Mouse (Mus musculus): Measurements from ENCODE around the gene Cdk12. TPM values are rescaled to one million over a fixed set of nuclear protein-coding genes. Genes with fewer than 3 reads are reported as not detected.

The Cdk12 gene
- polyA plus RNA-seq, 1 experiment from 2014 or later, result 13.0 TPM

DNA sequence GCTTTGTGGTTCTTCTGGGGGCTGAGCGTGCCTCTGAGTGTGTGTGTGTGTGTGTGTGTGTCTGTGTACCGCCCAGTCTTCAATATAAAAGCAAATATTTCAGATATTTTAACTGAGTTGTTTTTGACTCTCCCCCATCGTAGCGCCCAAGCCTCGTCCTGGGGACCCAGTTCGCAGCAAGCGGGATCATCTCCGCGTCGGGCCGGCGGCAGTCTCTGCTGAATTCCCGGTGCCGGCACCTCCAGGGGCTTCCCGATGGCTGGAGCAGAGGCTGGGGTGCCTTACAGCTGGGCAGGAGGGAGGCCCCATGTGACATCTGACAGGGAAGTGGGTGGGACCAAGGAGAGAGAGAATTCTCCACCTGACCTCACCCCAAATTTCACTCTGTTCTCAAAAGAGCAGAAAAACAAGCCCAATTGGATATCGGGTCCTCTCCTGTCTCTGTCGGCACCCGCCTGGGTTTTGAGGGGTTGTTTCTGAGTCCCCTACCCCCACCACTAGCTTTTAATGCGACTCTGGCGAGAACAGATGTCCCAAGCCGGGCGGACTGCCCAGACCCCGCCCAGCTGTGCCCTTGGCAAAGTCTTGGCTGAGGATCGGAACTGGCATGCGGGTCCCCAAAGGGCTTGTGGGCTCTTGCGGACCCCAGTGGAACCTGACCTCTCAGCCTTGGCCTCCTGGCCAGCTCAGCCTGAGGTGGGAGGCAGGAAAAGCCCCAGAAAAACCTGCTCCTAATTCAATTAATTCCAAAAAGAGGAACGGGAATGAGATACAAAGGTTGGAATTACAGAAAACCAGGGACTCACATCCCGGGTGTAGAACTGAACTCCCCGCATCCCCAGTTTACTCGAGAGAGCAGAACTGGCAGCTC lies 118.2 kb downstream of the Cdk12 start:
- DNase-seq (ENCODE audit: low spot score), result peak; percentile 25
- WGBS, result under 1% methylated on average over 30 of the region's 30 CpGs

DNA sequence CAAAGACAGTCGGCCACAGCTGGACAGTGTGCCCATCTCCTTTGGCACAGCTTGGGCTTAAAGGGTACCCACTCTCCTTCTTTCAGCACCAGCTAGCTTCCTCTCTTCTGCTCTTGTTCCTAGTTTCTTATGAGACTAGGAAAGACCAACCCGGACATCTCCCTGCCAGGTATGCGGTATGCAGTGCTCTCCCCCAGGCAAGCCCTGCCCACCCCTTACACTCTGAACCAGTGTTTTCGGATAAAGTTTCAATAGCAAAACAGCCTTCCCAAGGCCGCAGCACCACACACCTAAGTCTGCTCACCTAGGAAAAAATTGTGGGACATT lies 118.8 kb downstream of the Cdk12 start:
- peaks cover 100% of the 10 kb centered on the region for H3K27me3 ChIP-seq (replicated peaks; ENCODE audit: low read depth, poor library complexity, severe bottlenecking)
- H3K9me3 ChIP-seq, result no peaks in the 10 kb centered on the region
- no peak for DNase-seq (ENCODE audit: low spot score)
- H3K36me3 ChIP-seq (replicated peaks), result no peaks in the 10 kb centered on the region
- H3K4me1 ChIP-seq, result peaks cover under 1% of the 10 kb centered on the region; the same call in 1 of the 2 replicates
- no peak overlapping the region for H3K4me3 ChIP-seq
- H3K27ac ChIP-seq (replicated peaks), result no peak overlapping the region
- WGBS, result 8% methylated on average over 5 of the region's 5 CpGs

More for the DNA sequence above, 118.2 kb downstream of the Cdk12 start:
- no peaks in the 10 kb centered on the region for H3K4me1 ChIP-seq
- no peaks in the 10 kb centered on the region for H3K36me3 ChIP-seq (replicated peaks)
- no peak overlapping the region for H3K27ac ChIP-seq (replicated peaks)
- H3K4me3 ChIP-seq, result no peak overlapping the region
- H3K9me3 ChIP-seq, result no peaks in the 10 kb centered on the region
- peaks cover 100% of the 10 kb centered on the region for H3K27me3 ChIP-seq (replicated peaks; ENCODE audit: low read depth, poor library complexity, severe bottlenecking)

DNA sequence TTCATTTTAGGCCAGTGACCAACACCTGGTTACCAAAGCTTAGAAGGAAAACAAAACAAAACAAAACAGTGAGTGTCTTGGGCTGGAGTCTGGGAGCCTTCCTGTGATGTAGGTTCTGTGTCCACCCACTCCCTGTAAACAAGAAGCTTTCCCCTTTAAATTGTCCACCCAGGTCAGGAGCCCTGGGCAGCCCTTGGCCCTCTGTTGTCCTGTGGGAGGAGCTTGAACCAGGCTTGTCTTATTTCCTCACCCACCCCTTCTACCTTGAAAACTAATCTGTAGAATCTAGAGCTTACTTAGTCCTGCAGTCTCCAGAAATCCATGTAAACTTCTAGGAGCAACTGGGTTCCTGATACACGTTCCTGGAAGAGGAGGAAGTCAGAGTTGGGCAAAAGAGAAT lies 119.3 kb downstream of the Cdk12 start:
- Histone ChIP-seq H3K36me3 (replicated peaks) (no peaks in the 10 kb centered on the region), H3K4me3 (no peak overlapping the region), H3K4me1 (peaks cover 5% of the 10 kb centered on the region), H3K9me3 (no peaks in the 10 kb centered on the region), H3K27me3 (replicated peaks; ENCODE audit: low read depth, poor library complexity, severe bottlenecking) (peaks cover 100% of the 10 kb centered on the region), H3K27ac (replicated peaks) (no peak overlapping the region)
- 0% methylated on average over 1 of the region's 1 CpGs for WGBS
- DNase-seq (ENCODE audit: low spot score), result no peak

DNA sequence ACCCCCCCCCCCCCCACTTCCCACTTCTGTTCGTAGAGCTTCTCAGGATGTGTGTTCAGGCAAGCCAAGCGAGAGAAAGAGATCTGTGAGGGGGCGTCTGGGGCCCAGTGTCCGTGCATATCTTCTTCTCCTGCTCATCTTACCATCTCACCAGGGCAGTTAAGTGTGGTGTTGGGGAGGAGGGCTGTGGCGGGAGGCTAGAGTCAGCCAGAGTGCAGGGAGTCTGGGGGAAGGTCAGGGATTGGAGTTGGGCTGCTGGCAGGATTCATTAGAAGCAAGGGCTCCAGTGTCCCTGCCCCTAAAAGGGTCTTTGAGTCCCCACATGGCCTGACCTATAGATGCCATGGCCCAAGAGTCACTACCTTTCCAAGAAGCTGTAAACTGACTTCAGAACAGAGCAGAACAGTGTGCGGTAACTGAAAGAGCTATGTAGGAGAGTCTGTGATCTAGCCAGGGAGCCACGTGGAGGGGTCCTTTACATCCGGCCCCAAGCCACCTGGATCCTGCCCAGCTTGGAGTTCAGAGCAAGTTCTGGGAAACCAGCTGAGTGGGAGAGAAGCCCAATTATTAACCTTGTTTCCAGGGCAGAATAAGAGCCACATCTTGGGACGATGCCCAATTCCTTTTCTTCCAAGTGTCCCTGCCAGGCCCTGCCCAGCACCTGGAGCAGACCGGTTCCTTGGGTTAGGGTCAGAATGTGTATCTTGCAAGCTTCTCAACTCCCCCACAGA lies 120.4 kb downstream of the Cdk12 start:
- DNase-seq (ENCODE audit: low spot score), result no peak
- Histone ChIP-seq H3K4me3 (no peak overlapping the region), H3K27me3 (replicated peaks; ENCODE audit: low read depth, poor library complexity, severe bottlenecking) (peaks cover 100% of the 10 kb centered on the region), H3K27ac (replicated peaks) (no peak overlapping the region), H3K4me1 (peaks cover 17% of the 10 kb centered on the region), H3K9me3 (no peaks in the 10 kb centered on the region), H3K36me3 (replicated peaks) (no peaks in the 10 kb centered on the region)
- 2% methylated on average over 10 of the region's 10 CpGs for WGBS

DNA sequence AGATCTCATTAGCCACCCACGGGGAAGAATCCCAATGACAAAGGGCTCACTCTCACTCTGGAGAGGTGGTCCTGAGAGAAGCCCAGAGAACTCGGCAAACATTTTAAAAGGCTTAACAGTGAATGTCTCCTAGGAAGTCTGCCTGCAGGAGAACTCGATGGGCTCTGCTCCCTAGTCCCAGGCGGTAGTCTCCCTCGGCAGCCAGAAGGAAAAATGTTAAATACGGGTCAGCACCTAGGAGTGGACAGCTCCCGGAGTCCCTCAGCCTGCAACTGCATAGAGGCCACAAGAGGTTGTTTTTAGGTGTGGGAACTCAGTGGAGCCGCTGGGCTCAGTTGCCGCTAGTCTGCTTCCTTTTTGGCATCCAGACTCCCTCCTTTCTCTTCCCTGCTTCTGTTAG lies 121.1 kb downstream of the Cdk12 start:
- H3K4me1 ChIP-seq, result peaks cover 23% of the 10 kb centered on the region
- no peak overlapping the region for H3K4me3 ChIP-seq
- peak; percentile 72 for DNase-seq (ENCODE audit: low spot score)
- no peak overlapping the region for H3K27ac ChIP-seq (replicated peaks)
- peaks cover 100% of the 10 kb centered on the region for H3K27me3 ChIP-seq (replicated peaks; ENCODE audit: low read depth, poor library complexity, severe bottlenecking)
- no peaks in the 10 kb centered on the region for H3K36me3 ChIP-seq (replicated peaks)
- no peaks in the 10 kb centered on the region for H3K9me3 ChIP-seq
- WGBS, result under 1% methylated on average over 9 of the region's 9 CpGs

DNA sequence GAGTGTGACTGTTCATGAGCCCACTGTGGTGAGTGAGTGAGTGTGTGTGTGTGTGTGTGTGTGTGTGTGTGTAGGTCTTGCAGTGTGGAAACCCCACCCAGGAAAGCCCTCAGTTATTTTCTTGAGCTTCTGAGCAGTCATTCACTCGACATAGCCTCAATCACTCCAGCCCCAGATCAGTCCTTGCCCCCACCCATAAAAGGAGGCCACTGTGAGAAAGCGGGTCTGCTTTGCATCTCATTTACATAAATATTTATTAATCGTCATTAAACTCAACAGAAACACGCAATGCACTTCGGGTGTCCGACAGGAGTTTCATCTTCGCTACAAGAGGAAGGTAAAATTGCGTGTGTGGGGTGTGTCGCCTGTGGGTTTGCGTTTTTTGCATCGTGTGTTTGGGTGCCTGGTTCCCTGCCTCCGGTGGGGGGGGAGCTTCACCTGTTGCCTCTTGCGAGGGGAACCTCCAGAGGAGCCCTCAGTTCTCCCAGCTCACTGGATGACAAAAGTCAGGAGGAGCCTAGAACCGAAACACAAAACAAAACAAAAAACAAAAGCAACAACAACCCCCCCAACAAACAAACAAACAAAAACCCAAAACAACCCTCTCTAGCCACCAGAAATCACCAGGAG lies 122.4 kb downstream of the Cdk12 start:
- WGBS, result 4% methylated on average over 14 of the region's 14 CpGs

DNA sequence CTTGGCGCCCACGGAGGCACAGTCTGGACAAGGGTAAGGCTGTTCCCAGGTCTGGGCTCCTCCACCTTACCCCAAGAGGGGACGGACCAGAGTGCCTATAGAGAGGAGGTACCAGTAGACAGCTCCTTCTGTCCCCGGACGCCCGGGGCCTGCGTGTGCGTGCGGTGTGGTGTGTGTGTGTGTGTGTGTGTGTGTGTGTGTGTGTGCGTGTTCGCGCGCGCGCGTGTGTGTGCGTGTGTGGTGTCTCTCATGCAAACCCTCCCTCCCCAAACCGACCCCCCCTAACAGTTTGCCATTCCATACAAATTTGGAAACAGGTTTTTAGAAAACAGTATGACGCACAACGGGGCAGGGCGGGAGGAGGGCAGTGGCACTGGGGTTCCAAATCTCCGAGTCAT lies 123.0 kb downstream of the Cdk12 start:
- no peak overlapping the region for H3K4me3 ChIP-seq
- DNase-seq (ENCODE audit: low spot score), result peak; percentile 20
- H3K27me3 ChIP-seq (replicated peaks; ENCODE audit: low read depth, poor library complexity, severe bottlenecking), result peaks cover 100% of the 10 kb centered on the region
- H3K9me3 ChIP-seq, result no peaks in the 10 kb centered on the region
- peaks cover 26% of the 10 kb centered on the region for H3K4me1 ChIP-seq
- H3K27ac ChIP-seq (replicated peaks), result no peak overlapping the region
- no peaks in the 10 kb centered on the region for H3K36me3 ChIP-seq (replicated peaks)
- 2% methylated on average over 22 of the region's 22 CpGs for WGBS

More for the DNA sequence above, 122.4 kb downstream of the Cdk12 start:
- peaks cover 26% of the 10 kb centered on the region for H3K4me1 ChIP-seq
- no peak for DNase-seq (ENCODE audit: low spot score)
- no peaks in the 10 kb centered on the region for H3K9me3 ChIP-seq
- no peaks in the 10 kb centered on the region for H3K36me3 ChIP-seq (replicated peaks)
- H3K4me3 ChIP-seq, result no peak overlapping the region
- H3K27ac ChIP-seq (replicated peaks), result no peak overlapping the region
- peaks cover 100% of the 10 kb centered on the region for H3K27me3 ChIP-seq (replicated peaks; ENCODE audit: low read depth, poor library complexity, severe bottlenecking)

DNA sequence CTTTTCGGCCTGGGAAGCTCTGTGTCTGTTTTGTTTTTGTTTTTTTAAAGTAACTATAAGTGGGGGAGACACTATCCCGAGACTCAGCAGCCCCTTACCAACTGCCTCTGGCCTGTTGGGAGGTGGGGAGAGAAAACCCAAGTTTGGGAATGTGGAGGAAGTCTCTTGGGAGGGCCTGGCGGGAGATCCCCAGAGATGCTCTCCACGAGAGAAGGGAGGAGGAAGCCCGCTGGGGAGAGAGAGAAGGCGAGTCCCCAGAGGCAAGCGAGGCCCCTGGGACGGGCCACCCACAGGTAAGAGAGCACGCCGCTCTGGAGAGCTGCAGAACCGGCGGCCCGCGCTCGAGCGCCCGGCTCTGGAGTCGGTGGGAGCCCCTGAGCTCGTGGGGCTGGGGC lies 123.9 kb downstream of the Cdk12 start:
- Histone ChIP-seq H3K4me1 (peaks cover 26% of the 10 kb centered on the region), H3K27me3 (replicated peaks; ENCODE audit: low read depth, poor library complexity, severe bottlenecking) (peaks cover 100% of the 10 kb centered on the region), H3K4me3 (0 out of 2 replicates have a peak overlapping the region, but pooled peaks have one; percentile 21), H3K36me3 (replicated peaks) (no peaks in the 10 kb centered on the region), H3K27ac (replicated peaks) (no peak overlapping the region), H3K9me3 (no peaks in the 10 kb centered on the region)
- WGBS, result under 1% methylated on average over 19 of the region's 19 CpGs
- DNase-seq (ENCODE audit: low spot score), result no peak

DNA sequence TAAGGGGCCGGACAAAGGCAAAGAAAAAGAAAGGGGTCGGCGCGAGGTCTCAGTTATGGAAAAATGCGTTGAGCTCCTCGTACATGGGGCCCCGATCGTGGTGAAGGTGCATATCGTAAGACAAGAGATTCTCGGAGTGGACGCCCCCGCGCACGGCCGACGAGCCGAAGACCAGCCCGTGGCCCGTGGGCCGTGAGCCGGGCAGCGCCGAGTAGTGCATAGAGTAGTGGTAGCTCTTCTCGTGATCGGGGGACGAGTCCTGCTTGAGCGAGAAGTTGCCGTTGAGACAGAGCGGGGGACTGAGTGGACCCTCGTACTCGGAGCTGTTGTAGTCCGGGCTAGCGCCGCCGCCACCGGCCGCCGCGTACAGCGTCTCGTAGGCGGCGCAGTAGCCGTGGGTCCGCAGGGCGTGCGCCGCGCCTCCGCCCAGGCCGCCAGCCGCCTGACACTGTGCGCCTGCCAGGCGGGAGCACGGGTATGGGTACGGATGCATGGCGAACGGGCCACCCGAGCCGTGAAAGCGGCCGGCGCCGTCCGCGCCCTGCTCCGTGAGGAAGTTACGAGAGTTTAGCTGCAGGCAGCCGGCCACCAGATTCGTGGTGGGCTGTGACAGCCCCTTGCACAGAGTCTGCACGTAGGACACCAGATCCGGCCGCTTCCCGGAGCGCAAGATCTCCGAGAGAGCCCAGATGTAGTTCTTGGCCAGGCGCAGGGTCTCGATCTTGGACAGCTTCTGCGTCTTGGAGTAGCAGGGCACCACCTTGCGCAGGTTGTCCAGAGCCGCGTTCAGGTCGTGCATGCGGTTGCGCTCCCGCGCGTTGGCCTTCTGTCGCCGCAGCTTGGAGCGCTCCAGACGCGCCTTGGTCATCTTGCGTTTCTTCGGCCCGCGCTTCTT lies 124.5 kb downstream of the Cdk12 start:
- Histone ChIP-seq H3K27ac (replicated peaks) (no peak overlapping the region), H3K27me3 (replicated peaks; ENCODE audit: low read depth, poor library complexity, severe bottlenecking) (peaks cover 100% of the 10 kb centered on the region), H3K4me1 (peaks cover 26% of the 10 kb centered on the region), H3K9me3 (no peaks in the 10 kb centered on the region), H3K4me3 (peak overlapping the region; percentile 44), H3K36me3 (replicated peaks) (no peaks in the 10 kb centered on the region)
- peak; percentile 64 for DNase-seq (ENCODE audit: low spot score)
- under 1% methylated on average over 97 of the region's 97 CpGs for WGBS

DNA sequence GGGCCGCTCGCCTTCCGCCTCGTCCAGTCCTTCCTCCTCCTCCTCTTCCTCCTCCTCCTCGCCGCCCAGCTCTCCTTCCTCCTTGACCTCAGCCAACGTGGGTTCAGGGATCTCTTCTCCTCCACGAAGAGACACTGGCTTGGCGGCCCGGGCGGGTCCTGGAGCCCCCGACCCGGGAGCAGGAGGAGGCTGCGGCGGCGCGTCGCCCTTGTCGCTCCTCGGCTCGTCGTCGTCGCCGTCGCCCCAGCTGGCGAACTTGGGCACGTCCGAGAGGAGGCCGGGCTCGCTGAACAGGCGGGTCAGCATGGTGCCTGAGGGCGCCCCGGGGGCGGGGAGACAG lies 125.1 kb downstream of the Cdk12 start:
- WGBS, result under 1% methylated on average over 35 of the region's 35 CpGs
- Histone ChIP-seq H3K27ac (replicated peaks) (no peak overlapping the region), H3K4me3 (peak overlapping the region; percentile 44), H3K4me1 (peaks cover 26% of the 10 kb centered on the region), H3K36me3 (replicated peaks) (no peaks in the 10 kb centered on the region), H3K9me3 (no peaks in the 10 kb centered on the region), H3K27me3 (replicated peaks; ENCODE audit: low read depth, poor library complexity, severe bottlenecking) (peaks cover 100% of the 10 kb centered on the region)
- no peak for DNase-seq (ENCODE audit: low spot score)
